ENCODE assay signal across 8 mouse cellular contexts in genomic region chr17:24414230-24414976, GRCm38 (mm10). TPM values are rescaled to one million over a fixed set of nuclear protein-coding genes. Genes with fewer than 3 reads are reported as not detected.
DNase-seq lines count a peak whose midpoint lies in the region; ATAC-seq lines count a peak whose summit lies in the region.

Gene Rnps1 (plus strand): TSS chr17:24414565.

- intact Hi-C loops in left cerebral cortex, postnatal 14 days (cut with DNase I), result no loop called here

- H3K36me3 ChIP-seq in intestine, embryonic 14.5 days (ENCODE audit: control insufficient read depth, insufficient read depth, low read length), result peaks cover 56% of the 10 kb centered on the region

- H3K27ac ChIP-seq in intestine, embryonic 14.5 days (ENCODE audit: low read depth), result peak within 1 kb of the TSS; percentile 92

- H3K27me3 ChIP-seq in intestine, embryonic 14.5 days (replicated peaks; ENCODE audit: control insufficient read depth, insufficient read depth, low read length), result no peaks in the 10 kb centered on the region

- H3K9me3 ChIP-seq in intestine, embryonic 14.5 days (ENCODE audit: control insufficient read depth, low read length), result no peaks in the 10 kb centered on the region

- peak; percentile 93 for ATAC-seq in intestine, embryonic 14.5 days (replicated peaks; ENCODE audit: low FRiP score, low TSS enrichment, low read depth)

- H3K4me2 ChIP-seq in intestine, embryonic 14.5 days (ENCODE audit: low read length), result peak within 1 kb of the TSS; percentile 95

- under 1% methylated on average over 63 of the region's 64 CpGs for WGBS in intestine, embryonic 14.5 days

- DNase-seq in adrenal gland, adult 18-20 months (ENCODE audit: low spot score in 2 of 2), result peak; percentile 81 to 85
- peak; percentile 100 for DNase-seq in embryo, embryonic 11 days
- DNase-seq in gastrocnemius, postnatal 25 days, result peak; percentile 97
- peak; percentile 99 for DNase-seq in intestine, embryonic 14.5 days (ENCODE audit: low spot score)
- peak; percentile 94 to 95 for DNase-seq in left cerebral cortex, postnatal 14 days (ENCODE audit: low spot score in 2 of 2)
- peak; percentile 100 for DNase-seq in mesoderm, embryonic 11.5 days (ENCODE audit: low read depth, low spot score)
- DNase-seq in right cerebral cortex, postnatal 36 days (ENCODE audit: low spot score in 2 of 2), result peak; percentile 89 to 90
- DNase-seq in yolk sac, embryonic 10.5 days (ENCODE audit: low spot score), result peak; percentile 100

- H3K4me3 ChIP-seq in intestine, embryonic 14.5 days (ENCODE audit: low read depth, low read length), result peak within 1 kb of the TSS; percentile 94

- H3K4me1 ChIP-seq in intestine, embryonic 14.5 days (replicated peaks; ENCODE audit: control insufficient read depth, insufficient read depth, low read length), result peaks cover 16% of the 10 kb centered on the region

- H3K9ac ChIP-seq in intestine, embryonic 14.5 days (ENCODE audit: low read length), result peak within 1 kb of the TSS; percentile 86

RNA-seq across cellular contexts. Expression of gene Rnps1, which starts in this region (rescaled TPM):
- total RNA-seq in adrenal gland, adult 18-20 months (2021), result 10 to 100 TPM; 61.1 to 82.0 TPM
- 10 to 100 TPM; 47.3 to 50.6 TPM for total RNA-seq in gastrocnemius, postnatal 25 days (2021)
- 267 and 292 TPM in 2 replicates for polyA plus RNA-seq in intestine, embryonic 14.5 days (2014; fragmentation: Nextera tagmentation; extraction: Ambion mirVana)
- 100 to 1,000 TPM; 141 to 145 TPM for total RNA-seq in left cerebral cortex, postnatal 14 days (2021)

Comparison
In these comparisons a context has a peak if more than half of its experiments do, and no peak if none do; other contexts are left out.
1. Peak in every context shown above with its lines: DNase-seq, ATAC-seq, H3K4me3 ChIP-seq and H3K27ac ChIP-seq.